Mouse (Mus musculus): ENCODE measurements around the gene 4931409K22Rik.

DNA sequence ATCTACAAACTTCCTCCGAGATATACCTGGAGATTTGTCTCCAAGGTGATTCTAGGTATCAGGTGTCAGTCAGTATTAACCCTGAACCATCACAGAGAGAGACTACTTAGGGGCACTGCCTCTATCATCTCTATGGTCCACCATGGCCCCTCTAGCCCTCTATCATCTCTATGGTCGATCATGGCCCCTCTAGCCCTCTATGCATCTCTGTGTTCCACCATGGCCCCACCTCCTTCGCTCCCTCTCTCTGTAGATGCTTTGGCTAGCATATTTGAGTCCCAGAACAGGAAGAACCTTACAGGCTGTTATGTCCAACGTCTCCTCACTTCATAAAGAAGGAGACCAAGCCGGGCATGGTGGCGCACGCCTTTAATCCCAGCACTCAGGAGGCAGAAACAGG is 14.0 kb downstream of the 4931409K22Rik start:
- TF ChIP-seq CTCF (IDR thresholded peaks at IDR 0.05; ENCODE audit: borderline replicate concordance, control insufficient read depth, extremely low read depth, insufficient read depth, low read length, poor library complexity), result no peak
- TF ChIP-seq POLR2A (IDR thresholded peaks at IDR 0.05; ENCODE audit: control insufficient read depth, extremely low read depth, insufficient read depth, low read length, poor library complexity), result no peak
